In the genomic region with DNA sequence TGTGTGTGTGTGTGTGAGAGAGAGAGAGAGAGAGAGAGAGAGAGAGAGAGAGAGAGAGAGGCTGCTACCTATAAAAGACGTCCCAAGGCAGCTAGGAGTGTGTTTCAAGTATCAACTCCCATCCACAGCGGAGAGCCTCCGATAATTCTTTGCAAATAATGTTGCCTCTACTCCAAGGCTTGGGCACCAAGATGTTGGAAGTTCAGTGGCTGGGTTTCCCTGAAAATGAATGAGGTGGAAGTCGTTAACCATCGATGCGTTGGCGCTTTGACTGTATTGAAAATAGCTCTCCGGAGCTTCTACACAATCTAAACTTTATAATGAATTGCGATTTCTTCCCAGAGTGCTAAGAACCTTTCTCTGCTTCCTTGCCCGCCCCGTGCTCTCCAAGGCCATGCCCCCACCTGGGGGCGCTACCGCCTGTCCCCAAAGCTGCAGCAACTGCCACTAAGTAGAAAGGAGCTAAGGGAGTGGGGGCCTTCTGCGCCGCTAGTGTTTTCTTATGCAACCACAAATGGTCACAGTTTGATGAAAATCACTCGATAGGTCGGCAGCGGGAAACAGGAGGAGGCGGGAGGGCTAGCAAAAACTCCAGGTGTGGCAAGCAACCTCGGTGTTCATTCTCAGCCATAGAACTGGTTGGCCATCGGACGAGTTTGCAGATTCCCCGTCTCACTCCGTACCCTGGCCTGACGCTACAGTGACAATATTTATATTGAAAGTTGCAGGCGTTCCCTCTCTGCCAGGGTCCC, we compare ENCODE assay signal across 8 mouse cellular contexts. TPM values are rescaled to one million over a fixed set of nuclear protein-coding genes. Genes with fewer than 3 reads are reported as not detected.
DNase-seq lines count a peak whose midpoint lies in the region; ATAC-seq and TF ChIP-seq lines count a peak whose summit lies in the region.

No protein-coding gene starts in this region.

- H3K4me1 ChIP-seq in forebrain, embryonic 14.5 days (ENCODE audit: control insufficient read depth, insufficient read depth, low read length): peaks cover 25% of the 10 kb centered on the region
- no peaks in the 10 kb centered on the region for H3K4me1 ChIP-seq in liver, embryonic 14.5 days (replicated peaks; ENCODE audit: control insufficient read depth in 2 of 2, insufficient read depth in 2 of 2, low read length in 1 of 2)

- peaks cover 77% of the 10 kb centered on the region for H3K27me3 ChIP-seq in forebrain, embryonic 14.5 days (replicated peaks; ENCODE audit: control insufficient read depth, insufficient read depth, low read length)
- H3K27me3 ChIP-seq in liver, embryonic 14.5 days (ENCODE audit: control insufficient read depth, insufficient read depth, low read length): peaks cover 100% of the 10 kb centered on the region

- intact Hi-C loops in left cerebral cortex, adult 2 months (cut with DNase I): loop anchor here (2.0 to 5.0 kb wide), 4 partner anchors 46 to 90 kb away; no protein-coding TSS in a partner anchor

- WGBS in forebrain, embryonic 14.5 days: under 1% methylated on average over 26 of the region's 26 CpGs
- WGBS in liver, embryonic 14.5 days (ENCODE audit: insufficient replicate concordance): 2% methylated on average over 26 of the region's 26 CpGs

- peak; percentile 42 for TF ChIP-seq CTCF in left cerebral cortex, adult 2 months (IDR thresholded peaks at IDR 0.05)
- peak; percentile 36; the same call in 1 of the 2 replicates for TF ChIP-seq CTCF in liver, embryonic 14.5 days (IDR thresholded peaks at IDR 0.05; ENCODE audit: low read depth)

- H3K27ac ChIP-seq in left cerebral cortex, adult 2 months: peak overlapping the region; percentile 15; the same call in 1 of the 2 replicates
- peak overlapping the region; percentile 52; the same call in 1 of the 2 replicates for H3K27ac ChIP-seq in forebrain, embryonic 14.5 days (ENCODE audit: low read depth, low read length)
- H3K27ac ChIP-seq in liver, embryonic 14.5 days: no peak overlapping the region

- peak overlapping the region; percentile 29; the same call in 1 of the 2 replicates for H3K9ac ChIP-seq in forebrain, embryonic 14.5 days (ENCODE audit: low read length)
- H3K9ac ChIP-seq in liver, embryonic 14.5 days (replicated peaks): no peak overlapping the region

- peak overlapping the region; percentile 35 for H3K4me3 ChIP-seq in left cerebral cortex, adult 2 months
- peak overlapping the region; percentile 40 for H3K4me3 ChIP-seq in forebrain, embryonic 14.5 days (ENCODE audit: low read depth, low read length)
- no peak overlapping the region for H3K4me3 ChIP-seq in liver, embryonic 14.5 days (ENCODE audit: insufficient read depth in 1 of 2, low read depth in 2 of 2, low read length in 2 of 2)

- no peaks in the 10 kb centered on the region for H3K36me3 ChIP-seq in forebrain, embryonic 14.5 days (ENCODE audit: control insufficient read depth, insufficient read depth, low read length)
- no peaks in the 10 kb centered on the region for H3K36me3 ChIP-seq in liver, embryonic 14.5 days (replicated peaks; ENCODE audit: control insufficient read depth, insufficient read depth, low read depth)

- DNase-seq in left cerebral cortex, adult 2 months (ENCODE audit: extremely low spot score in 1 of 2, low spot score in 2 of 2): no peak
- DNase-seq in left cerebral cortex, adult 18-20 months (ENCODE audit: low spot score in 2 of 2): no peak
- peak; percentile 66 for DNase-seq in embryo, embryonic 10.5 days (ENCODE audit: low spot score)
- peak; percentile 59 for DNase-seq in forebrain, embryonic 14.5 days (ENCODE audit: low spot score)
- DNase-seq in liver, embryonic 14.5 days (ENCODE audit: low read depth in 3 of 3, low spot score in 3 of 3): no peak
- no peak for DNase-seq in ovary, postnatal 36 days (ENCODE audit: low spot score)
- no peak for DNase-seq in lung, postnatal 10 days
- DNase-seq in left cerebral cortex, adult 8-10 months (ENCODE audit: low spot score in 2 of 2): no peak

- no peaks in the 10 kb centered on the region for H3K9me3 ChIP-seq in forebrain, embryonic 14.5 days (replicated peaks; ENCODE audit: control insufficient read depth, low read length)
- H3K9me3 ChIP-seq in liver, embryonic 14.5 days (ENCODE audit: control insufficient read depth, low read length): no peaks in the 10 kb centered on the region

- peak overlapping the region; percentile 56 for H3K4me2 ChIP-seq in forebrain, embryonic 14.5 days (ENCODE audit: low read length)
- H3K4me2 ChIP-seq in liver, embryonic 14.5 days (ENCODE audit: low read depth): no peak overlapping the region

- ATAC-seq in forebrain, embryonic 14.5 days: peak; percentile 21; the same call in 1 of the 2 replicates
- no peak for ATAC-seq in liver, embryonic 14.5 days (ENCODE audit: insufficient read depth)

- no peak for TF ChIP-seq EP300 in liver, embryonic 14.5 days (IDR thresholded peaks at IDR 0.05; ENCODE audit: low read depth)

RNA-seq across cellular contexts. Expression of a gene that starts 0.6 kb away (rescaled TPM):
- 10 to 100 TPM; 21.8 to 22.3 TPM for total RNA-seq in left cerebral cortex, adult 2 months (2021)
- total RNA-seq in left cerebral cortex, adult 18-20 months (2021): 10 to 100 TPM; 19.5 to 22.6 TPM
- polyA plus RNA-seq in forebrain, embryonic 14.5 days (2014; fragmentation: Nextera tagmentation; extraction: Ambion mirVana): 5.2 and 6.3 TPM in 2 replicates
- 0.02 TPM in 1 of 2 replicates, not detected in the other for polyA plus RNA-seq in liver, embryonic 14.5 days (2012; rRNA removed)
- polyA plus RNA-seq in liver, embryonic 14.5 days (2014; fragmentation: Nextera tagmentation; extraction: Ambion mirVana): not detected in 2 replicates
- total RNA-seq in left cerebral cortex, adult 8-10 months (2022): 10 to 100 TPM; 22.0 to 24.1 (median 22.8) TPM

RNA-seq across cellular contexts. Expression of a gene that starts 44.9 kb away (rescaled TPM):
- total RNA-seq in left cerebral cortex, adult 2 months (2021): 10 to 100 TPM; 77.1 to 84.7 TPM
- total RNA-seq in left cerebral cortex, adult 18-20 months (2021): 10 to 100 TPM; 67.3 to 77.0 TPM
- 18.0 and 31.1 TPM in 2 replicates for polyA plus RNA-seq in forebrain, embryonic 14.5 days (2014; fragmentation: Nextera tagmentation; extraction: Ambion mirVana)
- polyA plus RNA-seq in liver, embryonic 14.5 days (2012; rRNA removed): 0.04 TPM in 1 of 2 replicates, not detected in the other
- polyA plus RNA-seq in liver, embryonic 14.5 days (2014; fragmentation: Nextera tagmentation; extraction: Ambion mirVana): not detected in 2 replicates
- 100 to 1,000 TPM in 1 of 4 experiments, 10 to 100 TPM in 3; 91.6 to 102 (median 92.5) TPM for total RNA-seq in left cerebral cortex, adult 8-10 months (2022)

Comparison
In these comparisons a context has a peak if more than half of its experiments do, and no peak if none do; other contexts are left out.
1. DNase-seq: peak in embryo, embryonic 10.5 days (single experiment) and forebrain, embryonic 14.5 days (single experiment); none in left cerebral cortex, adult 2 months (0 of 2), left cerebral cortex, adult 18-20 months (0 of 2), liver, embryonic 14.5 days (0 of 3), ovary, postnatal 36 days (single experiment), lung, postnatal 10 days (single experiment) and left cerebral cortex, adult 8-10 months (0 of 2).
2. H3K4me3 ChIP-seq: peak in left cerebral cortex, adult 2 months (single experiment) and forebrain, embryonic 14.5 days (single experiment); none in liver, embryonic 14.5 days (0 of 2).